Mouse (Mus musculus) embryonic facial prominence, embryonic 12.5 days (tissue): Measurements from ENCODE around the gene Tmem259. TPM values are rescaled to one million over a fixed set of nuclear protein-coding genes. Genes with fewer than 3 reads are reported as not detected.

Experiments used
- polyA plus RNA-seq: library from polyadenylated mRNA; unstranded; fragments of >200 nt; fragmentation: Nextera tagmentation; extraction: Ambion mirVana; gene quantifications from 2 replicates; pipeline ENCODE4 v1.2.1, GENCODE M21; 2016

The Tmem259 gene
- polyA plus RNA-seq, 1 experiment from 2014 or later: 24.3 TPM

Other genes starting within 250 kb of the Tmem259 start
- gene Polrmt, start 237.7 kb downstream of the Tmem259 start, polyA plus RNA-seq: 49.6 and 54.0 TPM in 2 replicates
- gene Fgf22, start 229.3 kb downstream of the Tmem259 start, polyA plus RNA-seq: 0.33 and 0.65 TPM in 2 replicates
- gene Rnf126, start 217.4 kb downstream of the Tmem259 start, polyA plus RNA-seq: 109 and 111 TPM in 2 replicates
- 3.5 and 3.7 TPM in 2 replicates for gene Fstl3, start 207.1 kb downstream of the Tmem259 start, polyA plus RNA-seq
- gene Prss57, start 193.4 kb downstream of the Tmem259 start, polyA plus RNA-seq: 0.06 TPM in 1 of 2 replicates, not detected in the other
- gene Palm, start 190.8 kb downstream of the Tmem259 start, polyA plus RNA-seq: 132 and 142 TPM in 2 replicates
- 2.0 and 3.1 TPM in 2 replicates for gene Misp, start 163.3 kb downstream of the Tmem259 start, polyA plus RNA-seq
- gene Ptbp1, start 129.9 kb downstream of the Tmem259 start, polyA plus RNA-seq: 352 and 363 TPM in 2 replicates
- 10.1 and 11.3 TPM in 2 replicates for gene Prtn3, start 109.9 kb downstream of the Tmem259 start, polyA plus RNA-seq
- gene Plppr3, start 109.7 kb downstream of the Tmem259 start, polyA plus RNA-seq: 169 and 181 TPM in 2 replicates
- 0.33 and 0.55 TPM in 2 replicates for gene Elane, start 98.1 kb downstream of the Tmem259 start, polyA plus RNA-seq
- not detected in 2 replicates for gene Cfd, start 93.5 kb downstream of the Tmem259 start, polyA plus RNA-seq
- 60.4 and 60.9 TPM in 2 replicates for gene Med16, start 75.4 kb downstream of the Tmem259 start, polyA plus RNA-seq
- 5.0 and 18.8 TPM in 2 replicates for gene Gm26602, start 73.5 kb downstream of the Tmem259 start, polyA plus RNA-seq
- 0.85 and 1.4 TPM in 2 replicates for gene Kiss1r, start 67.4 kb downstream of the Tmem259 start, polyA plus RNA-seq
- gene R3hdm4, start 63.1 kb downstream of the Tmem259 start, polyA plus RNA-seq: 159 and 166 TPM in 2 replicates
- gene Arid3a, start 57.3 kb downstream of the Tmem259 start, polyA plus RNA-seq: 4.9 and 6.6 TPM in 2 replicates
- 118 and 120 TPM in 2 replicates for gene Wdr18, start 24.2 kb downstream of the Tmem259 start, polyA plus RNA-seq
- gene Grin3b, start 13.6 kb downstream of the Tmem259 start, polyA plus RNA-seq: 0.50 and 0.92 TPM in 2 replicates
- 311 and 313 TPM in 2 replicates for gene Cnn2, start 4.3 kb upstream of the Tmem259 start, polyA plus RNA-seq
- gene Abca7, start 12.2 kb upstream of the Tmem259 start, polyA plus RNA-seq: 2.6 and 3.9 TPM in 2 replicates
- gene Arhgap45, start 32.3 kb upstream of the Tmem259 start, polyA plus RNA-seq: 7.1 and 8.1 TPM in 2 replicates
- 227 and 245 TPM in 2 replicates for gene Polr2e, start 55.5 kb upstream of the Tmem259 start, polyA plus RNA-seq
- gene Gpx4, start 62.8 kb upstream of the Tmem259 start, polyA plus RNA-seq: 475 and 505 TPM in 2 replicates
- 15.2 and 16.1 TPM in 2 replicates for gene Sbno2, start 121.2 kb upstream of the Tmem259 start, polyA plus RNA-seq
- gene Stk11, start 131.5 kb upstream of the Tmem259 start, polyA plus RNA-seq: 17.2 and 18.5 TPM in 2 replicates
- gene Atp5d, start 154.3 kb upstream of the Tmem259 start, polyA plus RNA-seq: 457 and 481 TPM in 2 replicates
- 8.4 and 8.5 TPM in 2 replicates for gene Cbarp, start 156.5 kb upstream of the Tmem259 start, polyA plus RNA-seq
- gene Midn, start 163.9 kb upstream of the Tmem259 start, polyA plus RNA-seq: 33.4 and 35.1 TPM in 2 replicates
- 151 and 159 TPM in 2 replicates for gene Cirbp, start 181.7 kb upstream of the Tmem259 start, polyA plus RNA-seq
- gene 1600002K03Rik, start 188.6 kb upstream of the Tmem259 start, polyA plus RNA-seq: 11.6 and 13.0 TPM in 2 replicates
- 55.8 and 56.9 TPM in 2 replicates for gene Efna2, start 195.2 kb upstream of the Tmem259 start, polyA plus RNA-seq
- gene Mum1, start 242.1 kb upstream of the Tmem259 start, polyA plus RNA-seq: 85.1 and 93.4 TPM in 2 replicates